Mouse (Mus musculus) bone marrow, adult 2 months (tissue): ENCODE measurements at regions not wholly inside any gene's neighbourhood (a gene's known extent, or its start where the extent isn't known, plus 50 kb on each side); places are given as distances from the start of the nearest gene placed in this dataset.
"Not testable (repeated sequence)": the region's sequence is repeated elsewhere in the genome, so short reads cannot be mapped to it uniquely, and the experiment has no call there.

Experiments
- CTCF ChIP-seq: fragments of 200-500 bp; IDR thresholded peaks from 2 replicates; pipeline ENCODE4 v1.5.1; 2011; ENCODE audit warnings: low read length, control low read depth; ENCODE audit not compliant: control insufficient read depth, insufficient read depth
- POLR2A ChIP-seq: fragments of 200-500 bp; IDR thresholded peaks from 2 replicates; pipeline ENCODE4 v1.6.1; 2011; ENCODE audit warnings: low read depth, mild to moderate bottlenecking, control low read depth, low read length, borderline replicate concordance; ENCODE audit not compliant: control insufficient read depth

DNA sequence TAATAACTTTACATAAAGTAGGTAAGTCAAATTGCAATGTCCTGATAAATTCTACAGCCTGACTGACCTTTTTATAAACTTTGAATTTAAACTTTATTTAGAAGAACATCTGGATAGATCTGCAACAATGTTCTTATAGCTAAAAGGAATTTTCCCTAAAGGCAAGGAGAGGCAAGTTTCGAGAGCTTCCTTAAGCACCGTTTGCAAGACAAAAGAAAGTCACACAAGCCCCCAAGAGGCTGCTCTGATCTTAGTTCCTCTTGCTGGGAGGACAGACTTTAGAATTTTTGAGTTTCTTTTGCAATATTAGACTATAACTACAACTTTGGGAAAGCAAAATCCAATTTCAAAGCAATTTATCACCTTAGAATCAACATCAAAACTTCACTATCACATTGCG lies 165.7 kb upstream of the Klf6 start:
- TF ChIP-seq CTCF, POLR2A: not testable (repeated sequence)
